Mouse (Mus musculus) left cerebral cortex, adult 2 months (tissue): ENCODE data around the gene Hmgcs1. TPM values are rescaled to one million over a fixed set of nuclear protein-coding genes. Genes with fewer than 3 reads are reported as not detected.
"Not testable (repeated sequence)": the region's sequence is repeated elsewhere in the genome, so short reads cannot be mapped to it uniquely, and the experiment has no call there.

Source experiments
- DNase-seq, 2 experiments: peaks; one replicate each; pipeline ENCODE4 v3.0.0; 2021 to 2022; ENCODE audit warnings: low spot score in 2 of 2, mixed read lengths in 1 of 2; ENCODE audit errors: extremely low spot score in 1 of 2
- H3K27ac ChIP-seq: fragments of 200-600 bp; 2 replicates; pipeline ENCODE4 v1.8.1; 2022
- H3K4me3 ChIP-seq: fragments of 200-600 bp; 2 replicates; pipeline ENCODE4 v1.8.1; 2022
- CTCF ChIP-seq: fragments of 200-600 bp; IDR thresholded peaks from 2 replicates; pipeline ENCODE4 v1.8.1; 2022; ENCODE audit warnings: antibody characterized with exemption, mild to moderate bottlenecking, moderate library complexity
- intact Hi-C: fragments of 180-260 bp; cut with DNase I; formaldehyde crosslinking; loops from one replicate; pipeline ENCODE4 v1.15.1; 2025
- long read RNA-seq, 2 experiments: library from polyadenylated mRNA; stranded (forward); transcript quantifications; one replicate each; pipeline ENCODE4 v2.0.0; 2021; ENCODE audit warnings: borderline mapping rate in 2 of 2
- total RNA-seq, 2 experiments: library from RNA; stranded (reverse); gene quantifications; 2 replicates each; pipeline ENCODE4 v1.2.3; 2021

Gene Hmgcs1
- 100 to 1,000 TPM; 234 to 239 TPM for total RNA-seq
- long read RNA-seq, experiment 1, transcript Hmgcs1-201 (10 exons, 3,245 nt): major isoform, 159 of 342 reads
- long read RNA-seq, experiment 1, transcript Hmgcs1-202 (11 exons, 3,464 nt): minor isoform, 129 of 342 reads
- long read RNA-seq, experiment 1, partial matches to known transcripts: 25 of 342 reads
- long read RNA-seq, experiment 1, other reads (novel, unspliced or antisense): 29 of 342 reads
- long read RNA-seq, experiment 2, transcript Hmgcs1-201 (10 exons, 3,245 nt): major isoform, 139 of 304 reads
- long read RNA-seq, experiment 2, transcript Hmgcs1-202 (11 exons, 3,464 nt): minor isoform, 115 of 304 reads
- long read RNA-seq, experiment 2, partial matches to known transcripts: 23 of 304 reads
- long read RNA-seq, experiment 2, other reads (novel, unspliced or antisense): 27 of 304 reads

GRCm38 (mm10) chr13:119690039-119690728 lies at the start of gene Hmgcs1:
TSS of gene Hmgcs1 (plus strand) at chr13:119690379.
- DNase-seq: peak; percentile 98 to 99
- intact Hi-C loops: loop anchor here (2.0 to 5.0 kb wide), 2 partner anchors 48 to 65 kb away; partner anchors contain the start of gene Nim1k
- TF ChIP-seq CTCF: no peak
- H3K4me3 ChIP-seq: peak within 1 kb of the TSS; percentile 100
- H3K27ac ChIP-seq: peak within 1 kb of the TSS; percentile 95

GRCm38 (mm10) chr13:119640504-119640903 lies 49.7 kb upstream of the Hmgcs1 start:
- H3K27ac ChIP-seq: no peak overlapping the region
- intact Hi-C loops: loop anchor here (1.0 to 5.0 kb wide), 3 partner anchors 52 to 161 kb away; partner anchors contain the start of gene Hmgcs1
- no peak overlapping the region for H3K4me3 ChIP-seq
- no peak for DNase-seq
- TF ChIP-seq CTCF: peak; percentile 73

DNA sequence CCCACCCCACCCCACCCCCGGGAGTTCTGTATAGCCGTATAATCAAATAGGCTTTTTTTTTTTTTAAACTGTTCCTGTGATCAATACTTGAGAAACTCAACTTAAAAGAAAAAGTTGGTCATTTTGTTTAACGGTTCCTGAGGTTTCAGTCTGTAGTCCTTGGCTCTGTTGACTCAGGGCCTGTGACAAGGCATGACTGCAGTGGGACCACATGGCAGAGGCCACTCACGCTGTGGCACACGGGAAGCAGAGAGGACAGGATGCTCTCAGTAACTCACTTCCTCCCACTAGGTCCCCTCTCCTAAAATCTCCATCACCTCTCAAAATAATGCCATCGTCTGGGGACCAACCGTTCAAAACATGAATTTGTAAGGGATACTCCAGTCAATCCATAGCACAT lies 49.0 kb upstream of the Hmgcs1 start:
- no peak for DNase-seq
- Histone ChIP-seq H3K4me3 (no peak overlapping the region), H3K27ac (no peak overlapping the region)
- intact Hi-C loops: loop anchor here (5.0 kb wide), 2 partner anchors 51 to 86 kb away; partner anchors contain the start of gene Hmgcs1
- no peak for TF ChIP-seq CTCF

GRCm38 (mm10) chr13:119644769-119645168 lies 45.4 kb upstream of the Hmgcs1 start:
- Histone ChIP-seq H3K4me3 (no peak overlapping the region), H3K27ac (no peak overlapping the region)
- DNase-seq: no peak
- intact Hi-C loops: loop anchor here (5.0 kb wide), 3 partner anchors 48 to 98 kb away; partner anchors contain the start of gene Hmgcs1
- no peak for TF ChIP-seq CTCF

- Histone ChIP-seq H3K4me3 (no peak overlapping the region), H3K27ac (no peak overlapping the region)
- TF ChIP-seq CTCF: no peak
- intact Hi-C loops: loop anchor here (5.0 kb wide), 1 partner anchor 96 kb away; no protein-coding TSS in a partner anchor
- DNase-seq: no peak
These were observed 43.7 kb upstream of the Hmgcs1 start for GRCm38 (mm10) chr13:119646511-119646910.

GRCm38 (mm10) chr13:119648891-119649698 lies 41.1 kb upstream of the Hmgcs1 start:
- peak overlapping the region; percentile 11; the same call in 1 of the 2 replicates for H3K4me3 ChIP-seq
- TF ChIP-seq CTCF: no peak
- peak; percentile 32 to 50 for DNase-seq
- intact Hi-C loops: loop anchor here (5.0 kb wide), 1 partner anchor 93 kb away; no protein-coding TSS in a partner anchor
- peak overlapping the region; percentile 75 for H3K27ac ChIP-seq

GRCm38 (mm10) chr13:119649699-119650046 lies 40.5 kb upstream of the Hmgcs1 start:
- DNase-seq: no peak
- peak overlapping the region; percentile 75 for H3K27ac ChIP-seq
- peak overlapping the region; percentile 11; the same call in 1 of the 2 replicates for H3K4me3 ChIP-seq
- TF ChIP-seq CTCF: no peak
- intact Hi-C loops: loop anchor here (5.0 kb wide), 1 partner anchor 93 kb away; no protein-coding TSS in a partner anchor

DNA sequence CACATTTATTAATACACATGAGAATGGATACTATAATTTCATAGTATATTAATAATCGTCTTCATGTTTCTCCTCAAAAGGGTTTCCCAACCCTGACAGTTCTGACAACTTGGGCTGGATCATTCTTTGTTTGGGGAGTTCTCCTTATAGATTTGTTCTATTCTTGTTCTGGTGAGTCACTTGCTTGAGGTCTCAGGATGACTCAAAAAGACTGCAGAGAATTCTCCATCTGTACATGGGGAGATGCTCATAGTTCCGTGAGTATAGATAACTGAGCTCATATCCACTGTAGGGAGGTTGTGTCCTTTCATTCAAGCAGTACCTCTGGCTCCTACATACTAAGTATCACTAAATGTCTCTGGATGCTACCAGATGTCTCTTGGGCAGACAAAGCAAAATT lies 35.4 kb upstream of the Hmgcs1 start:
- H3K4me3 ChIP-seq: no peak overlapping the region
- H3K27ac ChIP-seq: no peak overlapping the region; the same call in 1 of the 2 replicates
- TF ChIP-seq CTCF: no peak
- intact Hi-C loops: no loop called here
- no peak for DNase-seq

GRCm38 (mm10) chr13:119656246-119656645 lies 33.9 kb upstream of the Hmgcs1 start:
- intact Hi-C loops: no loop called here
- DNase-seq: no peak
- Histone ChIP-seq H3K27ac (no peak overlapping the region), H3K4me3 (no peak overlapping the region)
- TF ChIP-seq CTCF: no peak

GRCm38 (mm10) chr13:119656846-119657416 lies 33.2 kb upstream of the Hmgcs1 start:
- no peak for TF ChIP-seq CTCF
- DNase-seq: no peak
- intact Hi-C loops: no loop called here

GRCm38 (mm10) chr13:119661420-119661819 lies 28.8 kb upstream of the Hmgcs1 start:
- H3K27ac ChIP-seq, H3K4me3 ChIP-seq, intact Hi-C loops, DNase-seq: not testable (repeated sequence)
- peak; percentile 32 for TF ChIP-seq CTCF

More at GRCm38 (mm10) chr13:119656846-119657416, 33.2 kb upstream of the Hmgcs1 start:
- no peak overlapping the region for H3K4me3 ChIP-seq
- no peak overlapping the region for H3K27ac ChIP-seq
